Mouse (Mus musculus): ENCODE results near the gene Erbb4.

Erbb4 gene

GRCm38 (mm10) chr1:68056494-68056893 lies 1051.4 kb downstream of the Erbb4 start:
- DNase-seq (ENCODE audit: low spot score): no peak

- no peak for DNase-seq (ENCODE audit: low spot score)
These were observed 1053.1 kb downstream of the Erbb4 start for GRCm38 (mm10) chr1:68054715-68055114.

GRCm38 (mm10) chr1:68049856-68050255 lies 1058.0 kb downstream of the Erbb4 start:
- DNase-seq (ENCODE audit: low spot score): no peak

- no peak for DNase-seq (ENCODE audit: low spot score)
These were observed 1060.7 kb downstream of the Erbb4 start for GRCm38 (mm10) chr1:68047139-68047538.

- no peak for DNase-seq (ENCODE audit: low spot score)
These were observed 1061.3 kb downstream of the Erbb4 start for GRCm38 (mm10) chr1:68046551-68046970.

GRCm38 (mm10) chr1:68024086-68024940 lies 1083.5 kb downstream of the Erbb4 start:
- DNase-seq (ENCODE audit: low spot score): no peak

GRCm38 (mm10) chr1:68020020-68020419 lies 1087.8 kb downstream of the Erbb4 start:
- no peak for DNase-seq (ENCODE audit: low spot score)

GRCm38 (mm10) chr1:68019618-68020017 lies 1088.2 kb downstream of the Erbb4 start:
- DNase-seq (ENCODE audit: low spot score): no peak

Data from T-cell, adult 2 months (primary cell).